Mouse (Mus musculus): ENCODE measurements at regions not wholly inside any gene's neighbourhood (a gene's known extent, or its start where the extent isn't known, plus 50 kb on each side); places are given as distances from the start of the nearest gene placed in this dataset.
A peak's percentile ranks its signal among the peaks of the same experiment; 100 is the strongest.

DNA sequence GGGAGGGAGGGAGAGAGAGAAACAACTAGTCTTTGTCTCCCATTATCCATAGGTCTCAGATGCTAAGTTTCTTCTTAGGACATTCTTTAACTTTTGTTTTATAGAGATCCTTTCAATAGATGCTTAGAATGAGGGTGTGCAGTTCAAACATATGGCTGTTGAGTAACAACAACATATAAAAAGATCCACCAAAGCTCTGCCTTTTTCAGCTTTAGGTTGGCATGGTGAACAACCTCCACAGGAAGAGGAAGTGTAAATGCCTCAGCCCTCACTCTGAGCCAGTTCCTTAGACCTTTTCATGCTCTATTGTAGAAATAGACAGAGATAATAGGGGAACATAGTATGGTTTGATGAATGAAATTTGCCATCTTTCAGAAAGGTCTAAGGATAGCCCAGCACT lies 326.0 kb downstream of the Fam84a start:
- peak; percentile 93 for ATAC-seq (ENCODE audit: low TSS enrichment)

GRCm38 (mm10) chr12:13815500-13815899 lies 336.4 kb downstream of the Fam84a start:
- peak; percentile 93 for ATAC-seq (ENCODE audit: low TSS enrichment)

DNA sequence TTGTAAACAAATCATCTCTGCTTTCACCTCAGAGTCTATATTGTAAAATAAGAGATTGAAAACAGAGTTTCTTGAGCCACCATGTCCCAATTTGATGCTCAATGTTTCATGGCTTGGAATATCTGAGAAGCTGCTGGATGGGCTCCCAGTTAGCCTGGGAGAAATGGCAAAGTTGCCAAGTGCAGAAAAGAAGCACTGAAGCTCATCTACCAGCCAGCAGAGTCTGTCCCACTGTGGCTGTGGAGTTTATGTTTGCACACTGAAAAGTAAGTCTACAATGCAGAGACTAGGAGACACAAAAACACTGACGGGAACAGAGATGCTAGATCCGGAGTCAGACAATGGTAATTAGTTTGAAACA lies 341.7 kb downstream of the Fam84a start:
- peak; percentile 90 for ATAC-seq (ENCODE audit: low TSS enrichment)

GRCm38 (mm10) chr12:13809291-13810154 lies 342.3 kb downstream of the Fam84a start:
- peak; percentile 77 for ATAC-seq (ENCODE audit: low TSS enrichment)

DNA sequence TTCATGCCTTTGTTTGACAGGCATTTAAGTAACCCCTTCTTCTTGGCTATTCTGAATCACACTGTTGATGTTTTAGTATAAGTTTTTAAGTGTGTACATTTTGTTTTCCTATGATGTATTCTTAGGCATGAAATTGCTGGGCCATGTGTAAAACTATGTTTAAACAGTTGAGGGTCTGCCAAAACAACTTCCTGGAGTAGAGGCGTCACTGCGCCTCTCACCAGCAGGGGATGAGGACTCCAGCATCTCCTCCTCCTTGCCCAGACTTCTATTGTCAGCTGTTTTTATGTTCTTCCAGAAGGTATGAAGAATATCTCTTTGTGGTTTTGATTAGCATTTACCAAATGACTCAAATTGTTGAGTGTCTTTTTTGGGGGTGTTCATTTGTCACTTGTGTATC lies 372.1 kb downstream of the Fam84a start:
- ATAC-seq (ENCODE audit: low TSS enrichment) = peak; percentile 59; the same call in 1 of the 2 replicates

DNA sequence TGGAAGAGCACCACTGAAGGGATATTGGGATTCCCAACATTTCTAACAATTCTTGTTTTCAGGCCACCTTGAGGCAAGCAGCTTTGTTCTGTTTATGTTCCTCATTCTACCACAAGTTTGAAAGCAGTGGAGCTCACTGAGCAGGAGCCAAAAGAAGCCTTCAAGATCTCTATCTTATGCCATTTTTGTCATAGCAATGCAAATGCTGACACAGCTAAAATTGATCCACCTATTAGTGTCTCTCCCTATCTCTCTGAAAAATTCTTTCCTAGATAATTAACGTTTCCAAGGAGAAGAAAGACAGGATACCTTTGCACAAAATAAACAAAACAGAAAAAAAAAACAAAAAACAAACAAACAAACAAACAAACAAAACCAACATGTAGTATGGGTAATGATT lies 375.2 kb downstream of the Fam84a start:
- no peak for ATAC-seq (ENCODE audit: low TSS enrichment)

DNA sequence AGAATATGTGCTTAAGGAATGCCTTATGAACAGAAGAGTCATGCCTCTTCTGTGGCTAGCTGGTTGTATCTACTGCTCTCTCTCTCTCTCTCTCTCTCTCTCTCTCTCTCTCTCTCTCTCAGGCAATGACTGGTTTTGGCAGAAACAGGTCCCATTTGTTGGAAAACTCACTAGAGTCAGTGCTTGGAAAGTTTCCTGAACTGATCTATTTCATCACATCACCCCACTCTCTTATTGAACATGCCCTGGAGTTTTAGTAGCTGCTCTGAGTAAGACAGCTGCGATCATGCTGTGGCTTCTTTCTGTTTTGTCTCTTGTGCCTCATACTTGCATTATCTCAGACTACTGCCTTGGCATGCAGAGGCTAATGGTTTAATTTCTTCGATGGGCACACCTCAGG lies 382.2 kb downstream of the Fam84a start:
- no peak for ATAC-seq (ENCODE audit: low TSS enrichment)

DNA sequence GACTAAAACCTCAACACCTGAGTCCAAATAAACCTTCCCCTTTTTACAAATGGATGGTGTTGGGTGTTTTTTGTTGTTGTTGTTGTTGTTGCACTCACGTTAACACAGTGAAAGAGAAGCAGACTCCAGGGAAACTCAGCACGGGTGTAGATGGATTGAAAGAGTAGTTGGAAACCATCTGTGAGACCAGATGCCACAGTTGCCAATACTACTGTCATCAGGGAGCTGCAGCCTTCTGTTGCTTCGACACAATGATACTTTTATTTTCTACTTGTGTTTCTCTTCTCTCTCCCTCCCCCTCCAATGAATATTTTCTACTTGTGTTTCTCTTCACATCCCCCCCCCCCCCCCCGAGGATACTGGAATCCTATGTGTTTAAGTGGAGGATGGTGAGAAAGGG lies 382.7 kb downstream of the Fam84a start:
- ATAC-seq (ENCODE audit: low TSS enrichment) = no peak

GRCm38 (mm10) chr12:13766486-13766885 lies 385.4 kb downstream of the Fam84a start:
- ATAC-seq (ENCODE audit: low TSS enrichment) = no peak

DNA sequence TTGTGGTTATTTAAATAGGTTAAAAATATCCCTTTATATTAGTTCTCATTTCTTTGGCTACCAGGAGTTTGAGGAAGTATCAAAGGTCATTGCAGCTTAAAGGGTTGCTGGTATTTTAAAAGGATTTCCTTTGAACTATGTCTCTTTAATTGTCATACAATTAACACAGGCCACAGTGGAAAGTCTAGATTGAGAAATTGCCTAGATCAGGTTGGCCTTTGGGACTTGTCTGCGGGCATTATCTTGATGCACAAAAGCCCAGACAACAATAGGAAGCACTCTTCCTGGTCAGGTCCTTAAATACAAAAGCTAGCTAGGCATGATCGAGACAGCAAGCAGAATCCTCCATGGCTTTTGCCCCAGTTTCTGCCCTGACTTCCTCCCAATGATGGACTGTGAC lies 398.0 kb downstream of the Fam84a start:
- no peak for ATAC-seq (ENCODE audit: low TSS enrichment)

DNA sequence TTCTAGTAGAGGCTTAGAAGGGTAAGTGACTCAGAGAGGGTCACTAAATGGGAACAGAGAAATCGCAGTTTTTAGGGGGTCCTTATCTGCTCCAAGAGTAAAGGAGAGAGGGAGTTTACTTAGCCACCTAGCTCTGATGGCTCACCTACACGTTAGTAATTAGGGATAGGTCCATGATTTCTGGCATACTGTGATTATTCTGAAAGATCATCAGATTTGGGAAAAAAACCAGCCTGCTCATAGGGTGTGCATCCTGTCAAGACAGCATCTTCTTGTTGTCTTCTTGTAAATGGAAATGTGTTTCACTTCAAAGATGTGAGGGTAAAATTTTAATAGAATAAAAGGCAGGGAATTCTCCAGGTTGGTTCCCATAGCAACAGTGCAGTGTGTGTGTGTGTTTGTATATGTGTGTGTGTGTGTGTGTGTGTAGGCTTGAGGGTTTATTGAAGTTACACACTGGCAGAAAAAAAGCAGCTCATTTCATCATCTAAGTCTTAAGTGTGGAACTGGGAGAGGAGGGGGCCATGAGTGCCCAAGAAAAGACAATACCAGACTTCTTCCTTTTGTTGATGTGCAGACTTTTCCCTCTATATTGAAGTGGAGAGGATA lies 407.4 kb downstream of the Fam84a start:
- no peak for ATAC-seq (ENCODE audit: low TSS enrichment)

- ATAC-seq (ENCODE audit: low TSS enrichment) = no peak
These were observed 421.8 kb downstream of the Fam84a start for GRCm38 (mm10) chr12:13729901-13730637.

DNA sequence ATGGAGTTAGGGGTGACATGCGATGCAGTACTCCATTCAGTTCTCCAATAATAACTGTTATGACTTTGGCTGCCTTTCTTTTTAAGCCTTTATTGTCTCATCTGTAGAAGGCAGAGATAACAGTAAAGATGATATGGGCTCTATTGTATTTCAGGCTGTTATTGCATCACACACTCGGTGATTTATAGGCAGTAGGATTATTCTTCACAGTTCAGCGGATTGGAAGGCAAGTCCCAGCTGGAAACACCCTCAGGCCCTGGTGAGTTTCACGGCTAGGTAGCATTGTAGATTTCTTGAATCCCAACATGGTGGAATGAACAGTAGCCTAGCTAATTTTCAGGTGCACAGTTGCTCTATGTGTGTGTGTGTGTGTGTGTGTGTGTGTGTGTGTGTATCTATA lies 422.9 kb downstream of the Fam84a start:
- no peak for ATAC-seq (ENCODE audit: low TSS enrichment)

DNA sequence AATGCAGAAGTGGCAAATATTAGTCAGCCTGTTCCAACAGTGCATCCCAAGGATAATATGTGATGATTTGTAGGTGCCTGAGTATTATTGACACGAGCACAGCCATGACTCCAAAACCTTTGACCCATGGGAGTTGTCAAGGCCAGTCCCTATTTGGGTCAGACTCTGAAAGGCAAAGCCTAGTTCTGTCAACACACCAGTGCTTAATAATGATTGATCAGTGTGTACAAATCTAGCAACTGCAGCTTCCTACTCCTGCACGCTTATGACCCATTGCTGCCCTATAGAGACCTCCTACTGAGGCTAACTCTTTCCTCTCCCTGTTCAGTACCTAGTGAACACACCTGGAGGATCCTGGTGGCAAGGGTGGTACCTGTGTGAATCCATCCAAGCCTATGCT lies 427.3 kb downstream of the Fam84a start:
- no peak for ATAC-seq (ENCODE audit: low TSS enrichment)

DNA sequence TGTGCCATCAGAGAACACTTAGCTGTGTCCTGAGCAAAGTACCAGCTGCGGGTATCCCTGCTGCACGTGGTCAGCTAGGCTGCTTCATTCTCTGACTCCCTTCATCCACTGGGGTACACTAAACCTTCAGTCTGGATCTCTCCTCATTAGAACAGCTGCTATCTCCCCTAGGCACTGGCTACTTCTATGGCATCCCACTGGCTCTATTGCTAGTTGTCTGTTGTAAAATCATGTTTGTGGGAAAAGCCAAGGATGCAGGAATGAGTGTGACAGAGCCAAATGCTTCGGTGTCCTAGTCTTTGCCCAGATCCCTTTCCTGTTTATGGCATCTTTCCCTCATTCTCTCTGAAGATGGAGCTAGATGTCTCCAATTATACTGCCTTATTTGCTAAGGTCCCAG lies 440.9 kb downstream of the Nbas start:
- no peak for ATAC-seq (ENCODE audit: low TSS enrichment)

DNA sequence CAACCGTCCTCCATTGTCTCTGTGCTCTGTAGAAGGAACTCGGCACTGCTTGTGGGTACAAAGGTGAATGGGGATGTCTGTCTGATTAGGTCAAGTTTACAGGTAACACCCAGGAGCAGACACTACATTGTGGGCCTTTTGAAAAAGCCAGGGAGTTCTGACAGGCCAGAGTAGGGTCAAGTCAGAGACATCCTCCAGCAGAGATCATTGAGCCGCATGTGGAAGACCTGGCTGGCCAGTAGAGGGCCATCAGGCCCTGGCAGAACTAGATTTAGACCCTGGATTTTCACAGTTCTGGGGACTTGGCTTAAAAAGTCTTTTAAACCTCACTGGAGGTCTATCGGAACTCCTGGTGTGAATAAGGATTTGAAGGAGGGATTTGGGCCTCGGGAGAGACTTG lies 438.8 kb downstream of the Nbas start:
- ATAC-seq (ENCODE audit: low TSS enrichment) = 0 out of 2 replicates have a peak, but pooled peaks have one; percentile 44

- no peak for ATAC-seq (ENCODE audit: low TSS enrichment)
These were observed 437.6 kb downstream of the Nbas start for GRCm38 (mm10) chr12:13706510-13706909.

GRCm38 (mm10) chr12:13703604-13704003 lies 434.7 kb downstream of the Nbas start:
- no peak for ATAC-seq (ENCODE audit: low TSS enrichment)

DNA sequence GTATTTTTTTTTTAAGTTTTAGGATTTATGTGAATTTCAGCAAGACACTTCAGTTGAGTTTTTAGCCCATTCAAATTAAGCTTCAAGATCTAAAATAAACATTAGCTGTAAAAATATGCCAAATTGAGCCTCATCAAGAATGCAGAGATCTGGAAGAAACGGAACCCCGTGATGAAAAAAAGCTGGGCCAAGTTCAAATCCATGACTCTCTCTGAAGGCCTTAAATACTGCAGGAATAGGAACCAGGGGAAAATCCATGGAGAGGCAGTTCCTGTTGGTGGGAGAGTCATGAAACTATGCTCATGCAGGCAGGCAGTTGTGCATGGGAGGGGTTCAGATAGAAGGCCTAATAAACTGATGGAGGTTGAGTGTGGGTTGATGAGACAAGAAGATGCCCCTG lies 430.9 kb downstream of the Nbas start:
- peak; percentile 53 for ATAC-seq (ENCODE audit: low TSS enrichment)

DNA sequence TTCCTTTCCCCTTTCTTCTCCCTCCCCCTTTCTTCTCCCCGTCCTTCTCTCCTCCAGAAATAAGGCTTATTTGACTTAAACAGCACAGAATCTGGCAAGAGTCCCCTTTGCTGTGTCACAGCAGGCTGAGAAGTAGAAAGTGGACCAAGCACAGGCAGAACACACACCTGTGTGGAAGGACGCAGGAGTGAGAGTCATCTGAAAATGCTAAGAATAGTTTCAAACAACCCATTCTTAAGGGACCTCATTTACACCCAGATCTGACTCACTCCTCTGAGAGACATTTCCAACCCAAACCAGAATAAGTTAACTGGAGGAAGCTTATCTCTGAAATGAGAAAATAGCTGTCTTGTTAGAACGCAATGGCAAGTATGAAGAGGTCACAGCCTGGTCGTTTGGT lies 429.9 kb downstream of the Nbas start:
- ATAC-seq (ENCODE audit: low TSS enrichment) = peak; percentile 93

GRCm38 (mm10) chr12:13691394-13692165 lies 422.6 kb downstream of the Nbas start:
- ATAC-seq (ENCODE audit: low TSS enrichment) = no peak

- ATAC-seq (ENCODE audit: low TSS enrichment) = peak; percentile 20; the same call in 1 of the 2 replicates
These were observed 408.3 kb downstream of the Nbas start for GRCm38 (mm10) chr12:13677266-13677665.
